ENCODE assay signal across 8 mouse cellular contexts in the genomic region with DNA sequence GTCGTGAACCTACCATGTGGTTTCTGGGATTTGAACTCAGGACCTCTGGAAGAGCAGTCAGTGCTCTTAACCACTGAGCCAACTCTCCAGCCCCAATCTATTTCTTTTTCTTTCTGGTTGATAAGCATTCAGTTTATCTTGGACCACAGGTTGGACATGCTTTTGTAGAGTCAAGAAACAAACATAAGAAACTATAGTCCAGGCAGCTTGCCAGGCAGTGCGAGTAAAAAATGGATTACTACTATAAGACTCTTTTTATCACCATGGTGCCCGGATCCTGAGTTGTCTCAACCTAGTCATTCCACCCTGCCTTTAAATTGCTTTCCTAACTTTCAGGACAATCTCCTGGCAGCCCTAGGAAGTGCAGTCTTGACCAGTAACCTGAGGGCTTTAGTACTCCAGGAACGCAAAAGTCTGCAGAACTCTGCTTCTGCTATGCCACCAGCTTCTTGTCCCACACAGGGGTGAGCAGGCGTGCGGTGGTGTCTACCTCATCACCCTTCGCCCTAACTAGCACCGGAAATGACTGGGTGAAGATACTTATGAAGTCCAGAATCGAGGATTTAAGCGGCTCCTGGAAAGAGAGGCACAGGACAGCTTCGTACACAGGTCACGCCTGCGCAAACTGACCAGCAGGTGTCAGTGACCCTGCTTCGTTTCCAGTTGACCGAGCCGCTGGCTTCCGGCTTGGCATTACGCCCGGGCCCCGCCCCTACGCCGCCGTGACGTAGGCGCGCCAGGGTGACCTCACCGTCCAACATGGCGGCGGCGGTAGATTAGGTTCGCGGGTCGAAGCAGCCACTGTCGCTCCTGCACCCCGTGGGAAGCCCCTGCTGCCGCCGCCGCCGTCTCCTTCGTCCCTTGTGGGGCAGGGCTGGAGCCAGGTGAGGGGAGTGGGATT. TPM values are rescaled to one million over a fixed set of nuclear protein-coding genes. Genes with fewer than 3 reads are reported as not detected.
DNase-seq lines count a peak whose midpoint lies in the region; ATAC-seq and TF ChIP-seq lines count a peak whose summit lies in the region.

A gene (plus strand): TSS at position 739 of the 901 bp plus-strand sequence.

- peak within 1 kb of the TSS; percentile 86 for H3K27ac ChIP-seq in cortical plate, adult 2 months (ENCODE audit: insufficient read depth, low read length)

- no peaks in the 10 kb centered on the region for H3K4me1 ChIP-seq in cortical plate, adult 2 months (ENCODE audit: control insufficient read depth, insufficient read depth, low read length)

- DNase-seq in ZHBTc4 (ENCODE audit: low read depth, low spot score), result peak; percentile 93
- peak; percentile 99 for DNase-seq in gastrocnemius, postnatal 10 days
- peak; percentile 95 for DNase-seq in induced T-regulatory cell, adult 2 months (ENCODE audit: low read depth)
- DNase-seq in left cerebral cortex, adult 9 months (ENCODE audit: low spot score in 2 of 2), result peak; percentile 75 to 95
- DNase-seq in right cerebral cortex, postnatal 14 days, result peak; percentile 95
- DNase-seq in urinary bladder, postnatal 36 days (ENCODE audit: low spot score in 2 of 2), result peak; percentile 98 to 99

- TF ChIP-seq POLR2A in cortical plate, adult 2 months (IDR thresholded peaks at IDR 0.05; ENCODE audit: extremely low read depth, insufficient read depth, low read length), result peak; percentile 49; the same call in 1 of the 2 replicates

- peak within 1 kb of the TSS; percentile 52 for H3K4me3 ChIP-seq in cortical plate, adult 2 months (ENCODE audit: insufficient read depth, low read length)

- TF ChIP-seq CTCF in cortical plate, adult 2 months (IDR thresholded peaks at IDR 0.05; ENCODE audit: extremely low read depth, insufficient read depth, low read length), result no peak

- ATAC-seq in megakaryocyte progenitor cell, adult 5-6 weeks (replicated peaks; ENCODE audit: poor library complexity), result peak; percentile 63

RNA-seq across cellular contexts. Expression of the gene that starts here (rescaled TPM):
- 22.6 and 22.7 TPM in 2 replicates for polyA plus RNA-seq in cortical plate, adult 2 months (2012; rRNA removed)
- 10 to 100 TPM; 45.6 to 50.8 TPM for total RNA-seq in gastrocnemius, postnatal 10 days (2021)
- 18.4 and 23.9 TPM in 2 replicates for total RNA-seq in megakaryocyte progenitor cell, adult 5-6 weeks (2015)
- total RNA-seq in megakaryocyte progenitor cell, adult 5-6 weeks (2017), result 17.7 and 34.6 TPM in 2 replicates

Comparison
In these comparisons a context has a peak if more than half of its experiments do, and no peak if none do; other contexts are left out.
1. Peak in every context shown above with its lines: DNase-seq, ATAC-seq, H3K4me3 ChIP-seq and H3K27ac ChIP-seq.